Mouse (Mus musculus) gastrocnemius, postnatal 10 days (tissue): Measurements from ENCODE around the gene Lamc3. TPM values are rescaled to one million over a fixed set of nuclear protein-coding genes. Genes with fewer than 3 reads are reported as not detected.

ENCODE experiments used
- DNase-seq: peaks from one replicate; pipeline ENCODE4 v3.0.0; 2021; ENCODE audit warnings: mixed read lengths
- total RNA-seq, 2 experiments: library from RNA; stranded (reverse); gene quantifications; 2 replicates each; pipeline ENCODE4 v1.2.3; 2021

The Lamc3 gene
- total RNA-seq, 2 experiments from 2014 or later, result 0.25 to 0.26 TPM

GRCm38 (mm10) chr2:31935054-31935453 is 48.0 kb downstream of the Lamc3 start:
- DNase-seq, result no peak

- no peak for DNase-seq
Measured at GRCm38 (mm10) chr2:31938298-31938697, 51.2 kb downstream of the Lamc3 start.

- no peak for DNase-seq
Measured at GRCm38 (mm10) chr2:31943011-31943410, 55.9 kb downstream of the Lamc3 start.

GRCm38 (mm10) chr2:31945580-31945979 is 58.5 kb downstream of the Lamc3 start:
- DNase-seq, result no peak

GRCm38 (mm10) chr2:31948392-31948791 is 61.3 kb downstream of the Lamc3 start:
- DNase-seq, result peak; percentile 29

GRCm38 (mm10) chr2:31948801-31949200 is 61.7 kb downstream of the Lamc3 start:
- no peak for DNase-seq

GRCm38 (mm10) chr2:31950058-31950871 is 63.2 kb downstream of the Lamc3 start, which contains the start of gene Aif1l:
Gene Aif1l, plus strand, starts transcription at chr2:31950139.
- DNase-seq, result peak; percentile 77

- DNase-seq, result no peak
Measured at GRCm38 (mm10) chr2:31950966-31951365, 63.9 kb downstream of the Lamc3 start.

- peak; percentile 51 for DNase-seq
Measured at GRCm38 (mm10) chr2:31952236-31952635, 65.1 kb downstream of the Lamc3 start.

GRCm38 (mm10) chr2:31952725-31953124 is 65.6 kb downstream of the Lamc3 start:
- no peak for DNase-seq

- no peak for DNase-seq
Measured at GRCm38 (mm10) chr2:31953687-31954086, 66.6 kb downstream of the Lamc3 start.

GRCm38 (mm10) chr2:31954779-31955181 is 67.7 kb downstream of the Lamc3 start:
- DNase-seq, result no peak

- no peak for DNase-seq
Measured at GRCm38 (mm10) chr2:31955686-31956085, 68.6 kb downstream of the Lamc3 start.

- DNase-seq, result no peak
Measured at GRCm38 (mm10) chr2:31957211-31957610, 70.1 kb downstream of the Lamc3 start.

GRCm38 (mm10) chr2:31960986-31961385 is 73.9 kb downstream of the Lamc3 start:
- no peak for DNase-seq

- no peak for DNase-seq
Measured at GRCm38 (mm10) chr2:31961791-31962222, 74.7 kb downstream of the Lamc3 start.

GRCm38 (mm10) chr2:31962501-31963224 is 75.6 kb downstream of the Lamc3 start:
- DNase-seq, result no peak

- DNase-seq, result no peak
Measured at GRCm38 (mm10) chr2:31963491-31963890, 76.4 kb downstream of the Lamc3 start.

GRCm38 (mm10) chr2:31964191-31964590 is 77.1 kb downstream of the Lamc3 start:
- DNase-seq, result no peak

GRCm38 (mm10) chr2:31965110-31965509 is 78.0 kb downstream of the Lamc3 start:
- DNase-seq, result peak; percentile 53

GRCm38 (mm10) chr2:31966801-31967200 is 79.7 kb downstream of the Lamc3 start:
- no peak for DNase-seq

- DNase-seq, result no peak
Measured at GRCm38 (mm10) chr2:31972589-31972988, 85.5 kb downstream of the Lamc3 start.

- DNase-seq, result peak; percentile 99
Measured at GRCm38 (mm10) chr2:31974141-31974808, 87.2 kb downstream of the Lamc3 start, which contains the start of gene Nup214. Gene Nup214, plus strand, starts transcription at chr2:31974436.
